Mouse (Mus musculus) hindbrain, embryonic 11.5 days (tissue): ENCODE data around the gene Nrxn2. TPM values are rescaled to one million over a fixed set of nuclear protein-coding genes. Genes with fewer than 3 reads are reported as not detected.

Experiments used
- ATAC-seq: fragments of 200-750 bp; cut with Nextera tagmentation; 2 replicates; pipeline ENCODE4 v1.8.0; 2017; ENCODE audit warnings: mild to moderate bottlenecking, moderate TSS enrichment, moderate library complexity; ENCODE audit not compliant: low FRiP score
- DNase-seq: peaks from one replicate; pipeline ENCODE4 v3.0.0-alpha.2; 2015; ENCODE audit warnings: low spot score
- H3K27ac ChIP-seq: fragments of 300-500 bp; sonication (generic); 2 replicates; pipeline ENCODE4 v1.5.1; 2014; ENCODE audit warnings: mild to moderate bottlenecking, low read depth, low read length
- H3K27me3 ChIP-seq: fragments of 300-500 bp; sonication (generic); 2 replicates; pipeline ENCODE4 v1.6.1; 2014; ENCODE audit warnings: mild to moderate bottlenecking, low read length, moderate library complexity, mixed read lengths; ENCODE audit not compliant: control insufficient read depth, insufficient read depth
- H3K36me3 ChIP-seq: fragments of 300-500 bp; sonication (generic); 2 replicates; pipeline ENCODE4 v1.6.1; 2014; ENCODE audit warnings: mild to moderate bottlenecking, low read length, moderate library complexity, mixed read lengths; ENCODE audit not compliant: control insufficient read depth, insufficient read depth
- H3K4me1 ChIP-seq: fragments of 300-500 bp; sonication (generic); replicated peaks from 2 replicates; pipeline ENCODE4 v1.6.1; 2014; ENCODE audit warnings: low read length, mixed read lengths; ENCODE audit not compliant: control insufficient read depth, insufficient read depth
- H3K4me2 ChIP-seq: fragments of 300-500 bp; sonication (generic); replicated peaks from 2 replicates; pipeline ENCODE4 v1.6.1; 2014; ENCODE audit warnings: mild to moderate bottlenecking, low read depth, low read length
- H3K4me3 ChIP-seq: fragments of 300-500 bp; sonication (generic); 2 replicates; pipeline ENCODE4 v1.5.1; 2014; ENCODE audit warnings: low read depth, low read length
- H3K9ac ChIP-seq: fragments of 300-500 bp; sonication (generic); 2 replicates; pipeline ENCODE4 v1.6.1; 2014; ENCODE audit warnings: low read depth, low read length
- H3K9me3 ChIP-seq: fragments of 300-500 bp; sonication (generic); 2 replicates; pipeline ENCODE4 v1.6.1; 2016; ENCODE audit warnings: low read length; ENCODE audit not compliant: control insufficient read depth
- WGBS: fragments of 180-500 bp; shearing (Covaris S2); extraction: QIAGEN DNeasy Blood & Tissue Kit; methylation state at CpG from one replicate; pipeline ENCODE4 v1.1.7; 2014; 5-methylcytosine and 5-hydroxymethylcytosine counted together
- polyA plus RNA-seq: library from polyadenylated mRNA; unstranded; fragments of >200 nt; fragmentation: Nextera tagmentation; extraction: Ambion mirVana; gene quantifications from 2 replicates; pipeline ENCODE4 v1.2.1, GENCODE M21; 2014

The Nrxn2 gene
- polyA plus RNA-seq, 1 experiment from 2014 or later, result 14.3 TPM

DNA sequence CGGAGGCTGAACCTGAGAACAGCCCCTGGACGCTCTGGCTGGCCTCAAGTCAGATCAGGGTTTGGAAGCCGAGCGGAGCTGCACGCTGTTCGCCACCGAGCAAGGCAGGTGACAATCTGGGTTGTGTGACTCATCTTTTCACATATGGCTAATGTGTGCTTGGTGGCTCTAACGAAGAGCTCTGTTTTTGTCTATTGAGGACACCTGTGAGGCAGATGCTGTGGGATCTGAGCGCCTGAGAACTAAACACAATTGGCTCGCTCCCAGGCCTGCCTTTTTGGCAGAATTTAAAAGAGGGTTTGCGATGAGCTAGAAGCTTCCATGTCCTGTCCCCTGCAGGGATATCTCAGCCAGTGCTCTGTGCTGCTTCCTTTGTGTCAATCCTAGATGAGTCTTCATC lies 131.0 kb downstream of the Nrxn2 start:
- ATAC-seq (no peak), DNase-seq (no peak)
- Histone ChIP-seq H3K4me2 (no peak overlapping the region), H3K36me3 (no peaks in the 10 kb centered on the region), H3K27ac (no peak overlapping the region), H3K9ac (no peak overlapping the region), H3K9me3 (no peaks in the 10 kb centered on the region), H3K4me3 (no peak overlapping the region), H3K4me1 (no peaks in the 10 kb centered on the region; the same call in 1 of the 2 replicates), H3K27me3 (no peaks in the 10 kb centered on the region)
- WGBS, result 83% methylated on average over 11 of the region's 11 CpGs

GRCm38 (mm10) chr19:6551215-6551614 lies 132.7 kb downstream of the Nrxn2 start:
- Histone ChIP-seq H3K36me3 (no peaks in the 10 kb centered on the region), H3K4me2 (no peak overlapping the region), H3K9ac (no peak overlapping the region), H3K27me3 (no peaks in the 10 kb centered on the region), H3K4me3 (no peak overlapping the region), H3K4me1 (no peaks in the 10 kb centered on the region; the same call in 1 of the 2 replicates), H3K9me3 (no peaks in the 10 kb centered on the region), H3K27ac (no peak overlapping the region)
- ATAC-seq (no peak), DNase-seq (no peak)
- WGBS, result 72% methylated on average over 4 of the region's 4 CpGs

DNA sequence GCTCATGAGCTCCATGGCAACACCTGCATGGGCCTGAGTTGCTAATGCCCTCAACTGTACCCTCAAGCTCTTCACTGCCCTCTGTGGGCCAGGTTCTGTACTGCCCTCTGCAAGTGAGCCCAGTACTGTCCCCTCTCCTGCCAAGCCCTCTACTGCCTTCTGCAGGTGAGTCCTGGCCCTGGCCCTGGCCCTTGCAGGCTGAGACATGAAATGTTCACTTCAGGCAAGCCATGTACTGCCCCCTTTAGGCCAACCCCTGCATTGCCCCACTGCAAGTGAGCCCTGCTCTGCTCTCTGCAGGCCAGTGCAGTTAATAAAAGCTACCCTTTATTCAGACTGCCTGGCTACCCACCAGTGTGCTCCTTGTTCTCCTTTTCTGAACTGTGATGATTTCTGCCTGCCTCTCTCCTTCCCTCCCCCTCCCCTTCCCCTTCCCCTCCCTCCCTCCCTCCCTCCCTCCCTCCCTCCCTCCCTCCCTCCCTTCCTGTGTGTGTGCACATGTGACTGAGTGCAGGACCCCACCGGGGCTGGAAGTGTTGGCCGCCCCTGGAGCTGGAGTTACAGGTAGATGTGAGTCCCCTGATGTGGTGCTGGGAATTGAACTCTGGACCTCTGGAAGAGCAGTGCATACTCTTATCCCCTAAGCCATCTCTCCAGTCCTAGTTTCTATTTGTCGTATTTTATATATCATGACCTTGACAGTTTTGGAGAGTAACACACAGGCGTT lies 133.9 kb downstream of the Nrxn2 start:
- ATAC-seq, result no peak
- Histone ChIP-seq H3K4me2 (no peak overlapping the region), H3K27me3 (no peaks in the 10 kb centered on the region), H3K27ac (no peak overlapping the region), H3K36me3 (no peaks in the 10 kb centered on the region), H3K9me3 (no peaks in the 10 kb centered on the region), H3K4me1 (no peaks in the 10 kb centered on the region; the same call in 1 of the 2 replicates), H3K4me3 (no peak overlapping the region), H3K9ac (no peak overlapping the region)
- WGBS, result 83% methylated on average over 2 of the region's 4 CpGs
- DNase-seq, result peak; percentile 48

GRCm38 (mm10) chr19:6553174-6553573 lies 134.6 kb downstream of the Nrxn2 start:
- Histone ChIP-seq H3K27ac (no peak overlapping the region), H3K27me3 (no peaks in the 10 kb centered on the region), H3K4me2 (no peak overlapping the region), H3K4me3 (no peak overlapping the region), H3K9ac (no peak overlapping the region), H3K4me1 (no peaks in the 10 kb centered on the region; the same call in 1 of the 2 replicates), H3K36me3 (no peaks in the 10 kb centered on the region), H3K9me3 (no peaks in the 10 kb centered on the region)
- ATAC-seq (no peak), DNase-seq (no peak)
- WGBS, result 82% methylated on average over 5 of the region's 5 CpGs

GRCm38 (mm10) chr19:6553819-6554582 lies 135.5 kb downstream of the Nrxn2 start:
- H3K4me2 ChIP-seq, result no peak overlapping the region
- WGBS, result 38% methylated on average over 8 of the region's 8 CpGs
- H3K9me3 ChIP-seq, result no peaks in the 10 kb centered on the region
- no peaks in the 10 kb centered on the region for H3K36me3 ChIP-seq
- no peak overlapping the region for H3K27ac ChIP-seq
- no peak overlapping the region for H3K9ac ChIP-seq
- no peak overlapping the region for H3K4me3 ChIP-seq
- no peak for ATAC-seq
- no peaks in the 10 kb centered on the region; the same call in 1 of the 2 replicates for H3K4me1 ChIP-seq
- DNase-seq, result no peak
- no peaks in the 10 kb centered on the region for H3K27me3 ChIP-seq

DNA sequence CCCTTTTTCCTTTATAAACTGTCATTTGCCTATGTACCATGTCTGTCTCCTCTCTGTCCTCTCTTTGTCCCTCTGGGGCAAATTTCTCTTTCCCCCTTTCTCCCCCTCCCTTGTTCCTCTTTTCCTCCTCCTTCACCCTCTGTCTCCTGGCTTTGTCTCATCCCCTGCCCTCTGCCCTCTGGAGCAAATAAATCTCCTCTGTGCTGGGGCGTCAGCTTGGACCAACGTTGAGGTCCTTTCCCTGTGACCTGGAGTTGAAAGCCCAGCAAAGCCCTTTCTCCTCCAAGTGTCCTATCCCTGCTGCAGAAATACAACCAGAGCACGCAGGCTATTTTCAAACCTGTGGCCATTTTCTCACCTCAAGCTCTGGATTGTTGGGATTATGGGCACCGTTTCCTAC lies 141.0 kb downstream of the Nrxn2 start:
- Histone ChIP-seq H3K4me1 (no peaks in the 10 kb centered on the region), H3K9me3 (no peaks in the 10 kb centered on the region), H3K4me2 (no peak overlapping the region), H3K9ac (no peak overlapping the region), H3K36me3 (no peaks in the 10 kb centered on the region), H3K27ac (no peak overlapping the region), H3K4me3 (no peak overlapping the region), H3K27me3 (no peaks in the 10 kb centered on the region)
- no peak for ATAC-seq
- 51% methylated on average over 4 of the region's 4 CpGs for WGBS
- no peak for DNase-seq

DNA sequence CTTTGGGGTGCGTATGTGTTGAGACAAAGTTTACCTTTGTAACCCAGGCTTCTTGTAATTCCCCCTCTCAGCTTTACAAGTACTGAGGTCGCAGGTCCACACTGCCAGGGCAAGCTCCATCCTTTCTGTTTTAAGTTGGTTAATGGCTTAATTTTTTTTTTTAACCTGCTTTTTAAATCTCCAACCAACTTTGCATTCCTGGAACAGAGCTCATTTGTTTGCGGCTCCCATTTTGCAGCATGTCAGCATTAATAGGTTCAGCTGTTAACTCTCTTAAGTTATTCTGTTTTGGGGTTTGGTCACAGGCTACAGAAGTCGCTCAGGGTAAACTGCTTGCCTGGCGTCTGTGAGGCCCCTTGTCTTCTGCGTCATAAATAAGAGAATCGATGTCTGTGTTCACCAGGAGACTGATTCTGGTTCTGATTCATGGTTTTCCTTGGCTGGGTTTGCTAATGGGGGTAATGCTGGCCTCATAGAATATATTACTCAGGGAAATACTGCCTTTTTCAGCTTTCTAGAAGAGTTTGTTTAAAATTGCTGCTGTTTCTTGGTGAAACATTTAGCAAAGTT lies 141.8 kb downstream of the Nrxn2 start:
- H3K9ac ChIP-seq, result no peak overlapping the region
- no peaks in the 10 kb centered on the region for H3K9me3 ChIP-seq
- H3K4me3 ChIP-seq, result no peak overlapping the region
- no peaks in the 10 kb centered on the region for H3K36me3 ChIP-seq
- no peak overlapping the region for H3K4me2 ChIP-seq
- no peaks in the 10 kb centered on the region for H3K4me1 ChIP-seq
- DNase-seq (no peak), ATAC-seq (no peak)
- no peaks in the 10 kb centered on the region for H3K27me3 ChIP-seq
- no peak overlapping the region for H3K27ac ChIP-seq
- 84% methylated on average over 7 of the region's 7 CpGs for WGBS

DNA sequence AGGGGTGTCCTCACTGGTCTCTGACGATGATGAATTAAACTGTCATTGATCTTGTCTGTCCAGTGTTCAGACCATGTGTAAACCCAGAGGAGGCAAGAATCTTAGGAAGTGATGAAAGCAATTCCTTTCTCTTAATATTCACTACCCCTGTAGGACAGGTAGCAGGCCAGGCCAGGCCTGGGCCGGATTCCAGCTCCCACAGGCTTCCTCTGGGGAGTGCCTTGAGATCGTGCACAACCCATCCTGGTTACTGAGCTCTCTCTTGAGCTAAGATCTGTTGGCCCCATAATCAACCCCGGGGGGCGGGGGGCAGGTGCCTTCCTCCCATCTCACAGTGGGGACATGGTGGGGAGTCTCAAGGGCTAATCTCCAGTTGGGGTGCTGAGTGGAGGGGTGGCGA lies 146.6 kb downstream of the Nrxn2 start:
- no peak overlapping the region for H3K9ac ChIP-seq
- ATAC-seq (no peak), DNase-seq (no peak)
- H3K27me3 ChIP-seq, result no peaks in the 10 kb centered on the region
- no peak overlapping the region for H3K4me3 ChIP-seq
- 91% methylated on average over 6 of the region's 6 CpGs for WGBS
- no peak overlapping the region for H3K27ac ChIP-seq
- 0 out of 2 replicates have a peak, but pooled peaks cover 2% of the 10 kb centered on the region for H3K4me1 ChIP-seq
- no peaks in the 10 kb centered on the region for H3K36me3 ChIP-seq
- H3K4me2 ChIP-seq, result no peak overlapping the region
- no peaks in the 10 kb centered on the region for H3K9me3 ChIP-seq
